Mouse (Mus musculus) hindbrain, embryonic 10.5 days (tissue): ENCODE data around the gene Man2b2. TPM values are rescaled to one million over a fixed set of nuclear protein-coding genes. Genes with fewer than 3 reads are reported as not detected.

ENCODE experiments used
- DNase-seq: peaks from one replicate; pipeline ENCODE4 v3.0.0-alpha.2; 2017; ENCODE audit warnings: low spot score
- H3K27ac ChIP-seq: fragments of 300-500 bp; sonication (generic); 2 replicates; pipeline ENCODE4 v1.5.1; 2016; ENCODE audit warnings: mild to moderate bottlenecking, moderate library complexity
- H3K27me3 ChIP-seq: fragments of 300-500 bp; sonication (generic); 2 replicates; pipeline ENCODE4 v1.6.1; 2016; ENCODE audit warnings: mild to moderate bottlenecking; ENCODE audit not compliant: poor library complexity, insufficient read depth, severe bottlenecking
- H3K36me3 ChIP-seq: fragments of 300-500 bp; sonication (generic); 2 replicates; pipeline ENCODE4 v1.6.1; 2016; ENCODE audit warnings: mild to moderate bottlenecking, moderate library complexity
- H3K4me1 ChIP-seq: fragments of 300-500 bp; sonication (generic); replicated peaks from 2 replicates; pipeline ENCODE4 v1.6.1; 2016; ENCODE audit warnings: mild to moderate bottlenecking
- H3K4me3 ChIP-seq: fragments of 300-500 bp; sonication (generic); 2 replicates; pipeline ENCODE4 v1.5.1; 2016; ENCODE audit warnings: mild to moderate bottlenecking, moderate library complexity
- H3K9me3 ChIP-seq: fragments of 300-500 bp; sonication (generic); 2 replicates; pipeline ENCODE4 v1.6.1; 2016; ENCODE audit warnings: mild to moderate bottlenecking, moderate library complexity
- WGBS: fragments of 180-500 bp; shearing (Covaris S2); methylation state at CpG from one replicate; pipeline ENCODE4 v1.1.7; 2016; 5-methylcytosine and 5-hydroxymethylcytosine counted together
- polyA plus RNA-seq: library from polyadenylated mRNA; unstranded; fragments of >200 nt; fragmentation: Nextera tagmentation; extraction: Ambion mirVana; gene quantifications from 2 replicates; pipeline ENCODE4 v1.2.1, GENCODE M21; 2016

Man2b2 gene
- polyA plus RNA-seq, 1 experiment from 2014 or later = 17.7 TPM

DNA sequence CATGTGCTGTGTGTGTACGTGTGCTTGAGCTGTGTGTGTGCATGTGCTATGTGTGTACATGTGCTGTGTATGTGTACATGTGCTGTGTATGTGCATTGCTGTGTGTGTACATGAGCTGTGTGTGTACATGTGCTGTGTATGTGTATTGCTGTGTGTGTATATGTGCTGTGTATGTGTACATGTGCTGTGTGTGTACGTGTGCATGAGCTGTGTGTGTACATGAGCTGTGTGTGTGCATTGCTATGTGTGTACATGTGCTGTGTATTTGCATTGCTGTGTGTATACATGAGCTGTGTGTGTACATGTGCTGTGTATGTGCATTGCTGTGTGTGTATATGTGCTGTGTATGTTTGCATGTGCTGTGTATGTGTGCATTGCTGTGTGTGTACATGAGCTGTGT, 50.9 kb downstream of the Man2b2 start:
- Histone ChIP-seq H3K36me3 (no peaks in the 10 kb centered on the region), H3K27me3 (no peaks in the 10 kb centered on the region), H3K27ac (no peak overlapping the region), H3K4me1 (peaks cover 18% of the 10 kb centered on the region), H3K4me3 (no peak overlapping the region), H3K9me3 (peaks cover 19% of the 10 kb centered on the region)
- no peak for DNase-seq
- WGBS = 87% methylated on average over 2 of the region's 2 CpGs

DNA sequence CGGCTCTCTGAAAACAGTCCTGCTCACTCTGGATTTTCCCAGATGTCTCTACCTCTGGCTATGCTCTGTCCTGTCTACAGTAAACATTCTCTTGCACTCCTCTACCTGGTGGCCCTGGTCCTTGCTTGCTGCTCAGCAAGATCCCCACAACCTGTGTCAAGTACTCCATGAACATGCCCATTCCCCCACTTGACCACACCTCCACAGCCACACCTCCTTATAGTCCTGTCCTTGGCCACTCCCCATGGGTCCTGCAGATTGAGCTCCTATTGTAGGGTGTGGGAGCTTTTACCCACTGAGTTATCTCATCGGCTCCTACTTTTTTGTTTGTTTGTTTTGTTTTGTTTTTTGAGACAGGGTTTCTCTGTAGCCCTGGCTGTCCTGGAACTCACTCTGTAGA, 51.6 kb downstream of the Man2b2 start:
- H3K9me3 ChIP-seq = peaks cover 13% of the 10 kb centered on the region
- peaks cover 18% of the 10 kb centered on the region for H3K4me1 ChIP-seq
- H3K4me3 ChIP-seq = no peak overlapping the region
- 83% methylated on average over 1 of the region's 2 CpGs for WGBS
- no peaks in the 10 kb centered on the region for H3K27me3 ChIP-seq
- H3K27ac ChIP-seq = no peak overlapping the region
- DNase-seq = no peak
- no peaks in the 10 kb centered on the region for H3K36me3 ChIP-seq

DNA sequence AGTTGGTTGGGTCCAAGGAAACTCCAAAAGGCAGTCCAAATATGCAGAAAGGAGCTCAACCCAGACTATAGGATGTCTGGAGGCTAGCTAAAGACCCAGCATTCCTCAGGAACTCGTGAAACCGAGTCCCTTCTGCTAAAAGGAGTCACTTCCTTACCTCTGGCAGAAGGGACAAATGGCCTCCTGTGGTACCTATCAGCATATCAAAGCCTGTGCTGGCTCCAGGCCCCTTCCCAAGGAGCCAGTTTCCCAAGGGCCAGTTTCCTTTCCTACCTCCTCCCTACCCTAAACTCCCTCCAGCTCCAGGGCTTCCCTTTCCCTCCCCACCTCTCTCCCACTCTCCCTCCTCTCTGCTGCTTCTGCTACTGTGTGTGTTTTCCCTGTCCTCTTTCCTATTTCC, 53.3 kb downstream of the Man2b2 start:
- H3K27me3 ChIP-seq = no peaks in the 10 kb centered on the region
- H3K9me3 ChIP-seq = peaks cover 13% of the 10 kb centered on the region
- no peak overlapping the region for H3K4me3 ChIP-seq
- DNase-seq = no peak
- H3K36me3 ChIP-seq = no peaks in the 10 kb centered on the region
- no peak overlapping the region for H3K27ac ChIP-seq
- H3K4me1 ChIP-seq = peaks cover 27% of the 10 kb centered on the region
- WGBS = 4% methylated on average over 2 of the region's 2 CpGs

- H3K4me1 ChIP-seq = peaks cover 27% of the 10 kb centered on the region
- DNase-seq = no peak
- WGBS = 33% methylated on average over 9 of the region's 9 CpGs
- H3K36me3 ChIP-seq = no peaks in the 10 kb centered on the region
- H3K27ac ChIP-seq = peak overlapping the region; percentile 62
- H3K27me3 ChIP-seq = no peaks in the 10 kb centered on the region
- H3K9me3 ChIP-seq = peaks cover 13% of the 10 kb centered on the region
- no peak overlapping the region for H3K4me3 ChIP-seq
Observed at GRCm38 (mm10) chr5:36776021-36776575, 54.4 kb downstream of the Man2b2 start.

- Histone ChIP-seq H3K4me3 (no peak overlapping the region), H3K27me3 (no peaks in the 10 kb centered on the region), H3K4me1 (peaks cover 27% of the 10 kb centered on the region), H3K36me3 (no peaks in the 10 kb centered on the region), H3K9me3 (peaks cover 8% of the 10 kb centered on the region), H3K27ac (no peak overlapping the region)
- WGBS = 83% methylated on average over 2 of the region's 2 CpGs
- no peak for DNase-seq
Observed at GRCm38 (mm10) chr5:36775317-36775716, 55.1 kb downstream of the Man2b2 start.

GRCm38 (mm10) chr5:36772586-36772985, 57.9 kb downstream of the Man2b2 start:
- Histone ChIP-seq H3K4me3 (no peak overlapping the region), H3K9me3 (no peaks in the 10 kb centered on the region), H3K27me3 (no peaks in the 10 kb centered on the region), H3K27ac (peak overlapping the region; percentile 29; the same call in 1 of the 2 replicates), H3K36me3 (no peaks in the 10 kb centered on the region), H3K4me1 (peaks cover 34% of the 10 kb centered on the region)
- WGBS = 86% methylated on average over 5 of the region's 5 CpGs
- DNase-seq = no peak

GRCm38 (mm10) chr5:36769603-36770002, 60.9 kb downstream of the Man2b2 start:
- H3K27ac ChIP-seq = no peak overlapping the region
- WGBS = 69% methylated on average over 3 of the region's 3 CpGs
- no peak overlapping the region for H3K4me3 ChIP-seq
- no peaks in the 10 kb centered on the region for H3K9me3 ChIP-seq
- H3K4me1 ChIP-seq = peaks cover 35% of the 10 kb centered on the region
- H3K36me3 ChIP-seq = no peaks in the 10 kb centered on the region
- H3K27me3 ChIP-seq = no peaks in the 10 kb centered on the region
- no peak for DNase-seq

DNA sequence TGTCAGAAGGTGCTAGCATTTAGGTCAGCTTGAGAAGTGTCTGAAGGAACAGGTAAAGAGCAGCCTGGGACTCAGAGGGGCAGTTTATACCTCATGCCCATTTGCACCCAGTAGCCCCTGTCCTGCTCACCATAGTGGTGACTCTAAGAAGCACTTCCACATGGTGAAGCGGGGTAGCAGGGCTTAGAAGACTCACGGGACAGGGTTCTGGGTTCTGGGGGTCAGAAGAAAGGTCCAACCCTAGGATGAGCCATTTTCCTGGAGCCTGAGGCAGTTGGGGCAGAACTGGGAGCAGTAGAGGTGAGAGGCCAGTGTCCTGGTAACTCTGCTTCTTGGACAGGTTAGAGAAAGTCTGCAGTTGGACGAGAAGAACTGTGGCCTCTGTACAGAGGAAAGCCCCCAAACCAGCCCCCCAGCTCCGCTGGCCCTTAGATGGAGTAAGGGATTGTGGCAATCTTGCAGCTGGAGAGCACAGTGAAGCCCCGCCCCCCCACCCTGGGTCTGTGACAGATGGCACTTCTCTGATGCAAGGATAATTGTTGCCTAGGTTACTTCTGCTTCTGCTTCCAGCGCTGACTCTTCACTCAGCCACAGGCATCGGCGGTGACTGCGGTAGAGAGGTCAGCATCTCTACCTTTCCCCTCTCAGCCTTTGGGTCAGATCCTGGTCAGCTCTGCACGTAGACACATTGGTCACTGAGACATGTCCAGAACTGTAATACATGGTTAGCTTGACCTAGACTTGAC, 63.3 kb downstream of the Man2b2 start:
- Histone ChIP-seq H3K27me3 (no peaks in the 10 kb centered on the region), H3K9me3 (no peaks in the 10 kb centered on the region), H3K4me3 (no peak overlapping the region), H3K4me1 (peaks cover 46% of the 10 kb centered on the region), H3K27ac (peak overlapping the region; percentile 81), H3K36me3 (no peaks in the 10 kb centered on the region)
- WGBS = 32% methylated on average over 10 of the region's 10 CpGs
- DNase-seq = peak; percentile 60

DNA sequence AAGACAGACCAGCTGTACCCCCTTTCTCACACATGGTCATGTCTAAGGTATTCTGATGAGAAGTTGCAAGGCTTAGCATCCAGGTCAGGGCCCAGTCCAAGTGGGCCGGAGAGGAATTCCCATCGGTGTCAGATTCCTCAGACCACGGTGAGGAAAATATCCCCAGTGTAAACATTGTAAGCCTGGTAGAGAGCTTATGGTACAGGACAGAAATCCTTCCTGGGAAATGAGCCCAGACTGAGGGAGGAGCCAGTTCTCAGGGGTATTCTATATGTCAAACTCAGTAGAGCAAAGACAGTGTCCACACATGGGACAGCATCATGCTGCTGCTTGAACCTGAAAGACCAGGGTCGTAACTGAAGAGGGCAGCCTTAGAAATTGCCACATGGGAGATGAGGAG, 70.6 kb downstream of the Man2b2 start:
- Histone ChIP-seq H3K27me3 (no peaks in the 10 kb centered on the region), H3K9me3 (no peaks in the 10 kb centered on the region), H3K4me1 (peaks cover 21% of the 10 kb centered on the region), H3K27ac (no peak overlapping the region), H3K36me3 (no peaks in the 10 kb centered on the region), H3K4me3 (no peak overlapping the region)
- 67% methylated on average over 4 of the region's 4 CpGs for whole genome bisulfite sequencing
- no peak for DNase-seq

- no peak overlapping the region for H3K4me3 ChIP-seq
- no peaks in the 10 kb centered on the region for H3K27me3 ChIP-seq
- no peak for DNase-seq
- H3K36me3 ChIP-seq = no peaks in the 10 kb centered on the region
- 68% methylated on average over 5 of the region's 5 CpGs for WGBS
- H3K9me3 ChIP-seq = no peaks in the 10 kb centered on the region
- H3K4me1 ChIP-seq = peaks cover under 1% of the 10 kb centered on the region; the same call in 1 of the 2 replicates
- H3K27ac ChIP-seq = no peak overlapping the region
Observed at GRCm38 (mm10) chr5:36757033-36757432, 73.4 kb downstream of the Man2b2 start.

Other genes with a start within 250 kb of the Man2b2 start
- gene Tbc1d14, start 237.4 kb downstream of the Man2b2 start, polyA plus RNA-seq = 37.1 and 44.4 TPM in 2 replicates
- gene D5Ertd579e, start 134.6 kb downstream of the Man2b2 start, polyA plus RNA-seq = 25.9 and 28.2 TPM in 2 replicates
- gene Bloc1s4, start 82.0 kb downstream of the Man2b2 start, polyA plus RNA-seq = 23.1 and 23.5 TPM in 2 replicates
- gene Mrfap1, start 33.9 kb downstream of the Man2b2 start, polyA plus RNA-seq = 423 and 451 TPM in 2 replicates
- gene Ppp2r2c, start 37.9 kb upstream of the Man2b2 start, polyA plus RNA-seq = 1.1 and 1.6 TPM in 2 replicates
- gene Wfs1, start 158.6 kb upstream of the Man2b2 start, polyA plus RNA-seq = 8.4 and 9.2 TPM in 2 replicates